Mouse (Mus musculus): ENCODE data around the gene Gm9857. TPM values are rescaled to one million over a fixed set of nuclear protein-coding genes. Genes with fewer than 3 reads are reported as not detected.

Gene Gm9857
- total and polyA plus RNA-seq, 3 experiments, result not detected

DNA sequence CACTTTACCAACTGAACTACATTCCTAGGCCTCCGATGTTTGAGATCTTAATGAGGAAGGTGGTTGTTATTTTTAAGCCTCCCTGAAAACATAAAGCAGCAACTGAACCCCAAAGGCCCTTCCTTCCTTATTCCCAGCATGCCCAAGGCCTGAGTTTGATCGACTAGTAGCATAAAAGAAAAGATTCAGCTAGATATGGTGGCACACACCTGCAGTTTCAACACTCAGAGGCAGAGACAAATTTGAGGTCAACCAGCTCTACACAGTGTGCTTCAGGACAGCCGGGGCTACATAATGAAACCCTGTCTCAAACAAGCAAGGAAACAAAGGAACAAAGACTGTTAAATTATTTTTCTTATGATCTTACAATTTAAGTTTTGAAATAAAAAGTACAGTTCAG, 23.5 kb upstream of the Gm9857 start:
- TF ChIP-seq CTCF (IDR thresholded peaks at IDR 0.05; ENCODE audit: low read depth, low read length), result no peak
- TF ChIP-seq GATA2 (IDR thresholded peaks at IDR 0.05; ENCODE audit: borderline replicate concordance, low read depth, low read length), result no peak
- TF ChIP-seq POLR2AphosphoS5 (IDR thresholded peaks at IDR 0.05; ENCODE audit: insufficient replicate concordance, low read depth, low read length), result no peak
- no peak for TF ChIP-seq TAL1 (conservative IDR thresholded peaks at IDR 0.05; ENCODE audit: low read depth, low read length)
- TF ChIP-seq GATA1 (IDR thresholded peaks at IDR 0.05; ENCODE audit: borderline replicate concordance, low read length), result no peak
- DNase-seq (ENCODE audit: low spot score) (no peak), ATAC-seq (ENCODE audit: extremely low read depth, insufficient number of reproducible peaks, low FRiP score, poor library complexity, severe bottlenecking) (no peak)
- no peak overlapping the region for H3K4me3 ChIP-seq (ENCODE audit: low read depth, low read length)
- H3K9me3 ChIP-seq (replicated peaks), result no peaks in the 10 kb centered on the region
- peaks cover 5% of the 10 kb centered on the region; the same call in 1 of the 2 replicates for H3K27me3 ChIP-seq (ENCODE audit: insufficient read depth, low read length)
- H3K36me3 ChIP-seq (replicated peaks), result no peaks in the 10 kb centered on the region
- H3K4me1 ChIP-seq (ENCODE audit: insufficient read depth, low read depth, low read length), result no peaks in the 10 kb centered on the region

DNA sequence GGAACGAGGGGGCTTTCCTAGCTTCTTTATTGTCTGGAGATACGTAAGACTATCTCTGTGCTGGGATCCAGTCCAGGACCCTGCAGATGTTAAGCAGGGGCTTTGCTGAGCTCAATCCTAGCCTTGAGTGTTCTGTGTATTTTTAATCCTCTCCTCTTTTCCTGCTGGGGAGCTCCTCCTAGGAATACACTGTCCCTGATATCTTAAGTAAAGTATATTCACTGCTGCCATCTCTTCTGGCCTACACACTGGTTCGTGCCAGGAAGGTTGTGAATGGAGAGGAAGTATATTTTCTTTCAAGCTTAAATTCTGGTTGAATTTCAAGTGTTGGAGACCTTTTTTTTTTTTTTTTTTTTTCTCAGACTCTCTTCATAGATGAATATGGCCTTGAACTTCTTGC, 23.0 kb upstream of the Gm9857 start:
- no peak for TF ChIP-seq GATA1 (IDR thresholded peaks at IDR 0.05; ENCODE audit: borderline replicate concordance, low read length)
- TF ChIP-seq GATA2 (IDR thresholded peaks at IDR 0.05; ENCODE audit: borderline replicate concordance, low read depth, low read length), result no peak
- no peak for TF ChIP-seq TAL1 (conservative IDR thresholded peaks at IDR 0.05; ENCODE audit: low read depth, low read length)
- no peak for TF ChIP-seq POLR2AphosphoS5 (IDR thresholded peaks at IDR 0.05; ENCODE audit: insufficient replicate concordance, low read depth, low read length)
- no peak for TF ChIP-seq CTCF (IDR thresholded peaks at IDR 0.05; ENCODE audit: low read depth, low read length)
- H3K36me3 ChIP-seq (replicated peaks), result no peaks in the 10 kb centered on the region
- ATAC-seq (ENCODE audit: extremely low read depth, insufficient number of reproducible peaks, low FRiP score, poor library complexity, severe bottlenecking), result no peak
- H3K4me3 ChIP-seq (ENCODE audit: low read depth, low read length), result no peak overlapping the region
- no peak for DNase-seq (ENCODE audit: low spot score)
- peaks cover 5% of the 10 kb centered on the region; the same call in 1 of the 2 replicates for H3K27me3 ChIP-seq (ENCODE audit: insufficient read depth, low read length)
- H3K9me3 ChIP-seq (replicated peaks), result no peaks in the 10 kb centered on the region
- no peaks in the 10 kb centered on the region for H3K4me1 ChIP-seq (ENCODE audit: insufficient read depth, low read depth, low read length)

DNA sequence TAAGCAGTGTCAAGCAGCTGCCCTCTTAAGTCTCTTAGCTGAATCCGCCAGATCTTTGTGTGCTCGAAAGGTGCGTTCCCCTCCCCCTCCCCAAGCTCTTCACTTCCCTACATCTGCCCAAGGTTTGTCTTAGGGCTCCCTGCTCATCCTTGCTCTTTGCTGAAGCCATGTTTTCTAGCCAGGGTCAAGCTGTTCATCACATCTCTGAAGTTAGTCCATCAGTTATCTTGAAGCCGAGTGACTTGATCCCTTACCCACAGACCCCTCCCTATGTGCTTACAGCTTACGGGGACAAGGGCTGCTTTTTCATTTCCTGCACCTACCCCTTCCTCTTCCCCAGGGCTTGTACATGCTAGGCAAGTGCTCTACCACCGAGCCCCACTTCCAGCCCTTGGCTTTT, 21.4 kb upstream of the Gm9857 start:
- Histone ChIP-seq H3K4me3 (ENCODE audit: low read depth, low read length) (no peak overlapping the region), H3K27me3 (ENCODE audit: insufficient read depth, low read length) (peaks cover 5% of the 10 kb centered on the region; the same call in 1 of the 2 replicates), H3K9me3 (replicated peaks) (no peaks in the 10 kb centered on the region), H3K4me1 (ENCODE audit: insufficient read depth, low read depth, low read length) (no peaks in the 10 kb centered on the region), H3K36me3 (replicated peaks) (no peaks in the 10 kb centered on the region)
- ATAC-seq (ENCODE audit: extremely low read depth, insufficient number of reproducible peaks, low FRiP score, poor library complexity, severe bottlenecking) (no peak), DNase-seq (ENCODE audit: low spot score) (no peak)
- TF ChIP-seq POLR2AphosphoS5 (IDR thresholded peaks at IDR 0.05; ENCODE audit: insufficient replicate concordance, low read depth, low read length), result no peak
- TF ChIP-seq GATA2 (IDR thresholded peaks at IDR 0.05; ENCODE audit: borderline replicate concordance, low read depth, low read length), result no peak
- TF ChIP-seq CTCF (IDR thresholded peaks at IDR 0.05; ENCODE audit: low read depth, low read length), result no peak
- TF ChIP-seq GATA1 (IDR thresholded peaks at IDR 0.05; ENCODE audit: borderline replicate concordance, low read length), result no peak
- TF ChIP-seq TAL1 (conservative IDR thresholded peaks at IDR 0.05; ENCODE audit: low read depth, low read length), result no peak

DNA sequence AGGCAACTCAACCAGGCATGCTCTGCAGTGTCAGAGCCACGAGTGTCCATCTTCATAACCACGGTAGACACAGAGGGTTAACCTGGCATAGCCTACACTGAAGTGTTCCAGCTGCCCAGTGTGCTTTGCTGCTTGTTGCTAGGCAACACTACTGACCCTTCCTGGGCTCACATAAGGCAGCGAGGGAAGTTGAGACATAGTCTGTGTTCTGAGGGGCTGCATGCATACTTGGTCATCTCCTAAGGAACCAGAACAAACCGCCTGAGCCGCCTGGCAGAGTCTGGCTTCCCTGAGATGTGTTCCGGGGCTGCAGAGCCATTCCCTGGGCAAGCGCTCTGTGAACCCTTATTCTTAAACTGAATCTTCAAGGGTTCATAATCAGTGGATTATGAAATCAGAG, 21.0 kb upstream of the Gm9857 start:
- peaks cover 5% of the 10 kb centered on the region; the same call in 1 of the 2 replicates for H3K27me3 ChIP-seq (ENCODE audit: insufficient read depth, low read length)
- ATAC-seq (ENCODE audit: extremely low read depth, insufficient number of reproducible peaks, low FRiP score, poor library complexity, severe bottlenecking) (no peak), DNase-seq (ENCODE audit: low spot score) (no peak)
- no peaks in the 10 kb centered on the region for H3K9me3 ChIP-seq (replicated peaks)
- no peaks in the 10 kb centered on the region for H3K36me3 ChIP-seq (replicated peaks)
- no peak overlapping the region for H3K4me3 ChIP-seq (ENCODE audit: low read depth, low read length)
- TF ChIP-seq GATA1 (IDR thresholded peaks at IDR 0.05; ENCODE audit: borderline replicate concordance, low read length) (no peak), CTCF (IDR thresholded peaks at IDR 0.05; ENCODE audit: low read depth, low read length) (no peak), POLR2AphosphoS5 (IDR thresholded peaks at IDR 0.05; ENCODE audit: insufficient replicate concordance, low read depth, low read length) (no peak), TAL1 (conservative IDR thresholded peaks at IDR 0.05; ENCODE audit: low read depth, low read length) (no peak), GATA2 (IDR thresholded peaks at IDR 0.05; ENCODE audit: borderline replicate concordance, low read depth, low read length) (no peak)
- H3K4me1 ChIP-seq (ENCODE audit: insufficient read depth, low read depth, low read length), result no peaks in the 10 kb centered on the region

DNA sequence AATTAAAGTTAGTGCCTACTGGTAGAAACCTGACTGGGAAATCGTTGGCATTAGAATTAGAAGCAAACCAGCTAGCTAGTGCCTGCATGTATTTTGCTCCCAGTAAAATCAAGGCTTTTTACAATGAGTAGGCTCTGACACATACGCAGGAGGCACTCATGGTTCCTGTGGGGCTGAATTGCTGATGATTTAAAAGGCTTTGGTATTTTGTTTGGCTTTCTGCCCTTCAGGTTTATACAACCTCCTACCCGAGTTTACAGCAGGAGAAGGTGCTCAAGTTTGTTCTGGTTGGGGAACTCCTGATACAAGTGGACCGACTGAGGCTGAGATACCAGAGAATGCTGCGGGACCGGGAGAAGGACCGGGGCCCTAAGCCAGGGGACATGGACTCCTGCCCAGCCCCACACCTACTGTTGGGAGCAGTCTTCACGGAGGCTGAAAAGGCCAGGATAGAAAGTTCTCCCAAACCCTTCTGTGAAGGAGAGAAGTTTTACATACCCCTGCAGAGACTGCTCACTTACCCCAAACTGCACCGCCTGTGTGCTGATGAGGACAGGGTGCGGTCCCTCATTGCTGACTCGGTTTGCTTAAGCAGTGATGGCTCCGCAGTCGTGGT, 19.5 kb upstream of the Gm9857 start:
- Histone ChIP-seq H3K4me1 (ENCODE audit: insufficient read depth, low read depth, low read length) (no peaks in the 10 kb centered on the region), H3K9me3 (replicated peaks) (no peaks in the 10 kb centered on the region), H3K4me3 (ENCODE audit: low read depth, low read length) (no peak overlapping the region), H3K36me3 (replicated peaks) (no peaks in the 10 kb centered on the region), H3K27me3 (ENCODE audit: insufficient read depth, low read length) (peaks cover 5% of the 10 kb centered on the region; the same call in 1 of the 2 replicates)
- TF ChIP-seq CTCF (IDR thresholded peaks at IDR 0.05; ENCODE audit: low read depth, low read length) (no peak), POLR2AphosphoS5 (IDR thresholded peaks at IDR 0.05; ENCODE audit: insufficient replicate concordance, low read depth, low read length) (no peak), TAL1 (conservative IDR thresholded peaks at IDR 0.05; ENCODE audit: low read depth, low read length) (no peak), GATA1 (IDR thresholded peaks at IDR 0.05; ENCODE audit: borderline replicate concordance, low read length) (no peak), GATA2 (IDR thresholded peaks at IDR 0.05; ENCODE audit: borderline replicate concordance, low read depth, low read length) (no peak)
- no peak for DNase-seq (ENCODE audit: low spot score)
- ATAC-seq (ENCODE audit: extremely low read depth, insufficient number of reproducible peaks, low FRiP score, poor library complexity, severe bottlenecking), result no peak

DNA sequence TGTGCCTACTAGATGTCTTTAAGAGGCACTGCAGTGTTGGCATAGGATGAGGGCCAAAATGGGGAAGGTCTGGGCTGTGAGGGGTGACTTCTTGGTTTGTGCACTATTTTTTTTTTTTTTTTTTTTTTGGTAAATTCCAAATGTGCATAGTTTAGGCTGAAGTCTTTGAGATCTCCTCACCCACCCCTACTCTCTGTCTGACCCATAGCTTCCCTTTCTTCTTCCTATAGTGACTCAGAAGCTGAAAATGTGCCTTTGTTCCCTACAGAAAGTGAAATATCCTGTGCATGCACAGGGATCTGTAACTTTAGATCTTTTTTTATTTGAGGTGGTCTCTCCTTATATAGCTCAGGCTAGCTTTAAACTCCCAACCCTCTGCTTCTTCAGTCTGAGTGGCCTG, 17.7 kb upstream of the Gm9857 start:
- ATAC-seq (ENCODE audit: extremely low read depth, insufficient number of reproducible peaks, low FRiP score, poor library complexity, severe bottlenecking) (no peak), DNase-seq (ENCODE audit: low spot score) (no peak)
- H3K9me3 ChIP-seq (replicated peaks), result no peaks in the 10 kb centered on the region
- TF ChIP-seq GATA2 (IDR thresholded peaks at IDR 0.05; ENCODE audit: borderline replicate concordance, low read depth, low read length), result no peak
- peaks cover 5% of the 10 kb centered on the region; the same call in 1 of the 2 replicates for H3K27me3 ChIP-seq (ENCODE audit: insufficient read depth, low read length)
- no peaks in the 10 kb centered on the region for H3K4me1 ChIP-seq (ENCODE audit: insufficient read depth, low read depth, low read length)
- no peak overlapping the region for H3K4me3 ChIP-seq (ENCODE audit: low read depth, low read length)
- no peaks in the 10 kb centered on the region for H3K36me3 ChIP-seq (replicated peaks)
